Mouse (Mus musculus) liver, embryonic 15.5 days (tissue): ENCODE results near the gene Grin2b. TPM values are rescaled to one million over a fixed set of nuclear protein-coding genes. Genes with fewer than 3 reads are reported as not detected.

Experiments used
- ATAC-seq: fragments of 200-750 bp; cut with Nextera tagmentation; 2 replicates; pipeline ENCODE4 v1.8.0; 2017; ENCODE audit warnings: moderate number of reproducible peaks, mild to moderate bottlenecking, moderate library complexity; ENCODE audit not compliant: insufficient read depth
- H3K27ac ChIP-seq: fragments of 300-500 bp; sonication (generic); replicated peaks from 2 replicates; pipeline ENCODE4 v1.5.1; 2015; ENCODE audit warnings: mild to moderate bottlenecking, inconsistent platforms
- H3K27me3 ChIP-seq: fragments of 300-500 bp; sonication (generic); 2 replicates; pipeline ENCODE4 v1.6.1; 2015; ENCODE audit warnings: mild to moderate bottlenecking, inconsistent platforms
- H3K36me3 ChIP-seq: fragments of 300-500 bp; sonication (generic); replicated peaks from 2 replicates; pipeline ENCODE4 v1.6.1; 2015; ENCODE audit warnings: moderate library complexity, mild to moderate bottlenecking, inconsistent platforms
- H3K4me1 ChIP-seq: fragments of 300-500 bp; sonication (generic); replicated peaks from 2 replicates; pipeline ENCODE4 v1.6.1; 2015; ENCODE audit warnings: inconsistent platforms
- H3K4me2 ChIP-seq: fragments of 300-500 bp; sonication (generic); 2 replicates; pipeline ENCODE4 v1.6.1; 2015; ENCODE audit warnings: moderate library complexity, mild to moderate bottlenecking, inconsistent platforms
- H3K4me3 ChIP-seq: fragments of 300-500 bp; sonication (generic); replicated peaks from 2 replicates; pipeline ENCODE4 v1.5.1; 2015; ENCODE audit warnings: mild to moderate bottlenecking, inconsistent platforms
- H3K9ac ChIP-seq: fragments of 300-500 bp; sonication (generic); 2 replicates; pipeline ENCODE4 v1.6.1; 2015; ENCODE audit warnings: moderate library complexity, mild to moderate bottlenecking, inconsistent platforms
- H3K9me3 ChIP-seq: fragments of 300-500 bp; sonication (generic); replicated peaks from 2 replicates; pipeline ENCODE4 v1.6.1; 2016; ENCODE audit warnings: inconsistent platforms
- WGBS: fragments of 180-500 bp; shearing (Covaris S2); methylation state at CpG from one replicate; pipeline ENCODE4 v1.1.7; 2015; ENCODE audit warnings: mixed read lengths; ENCODE audit not compliant: insufficient replicate concordance; 5-methylcytosine and 5-hydroxymethylcytosine counted together
- polyA plus RNA-seq: library from polyadenylated mRNA; unstranded; fragments of >200 nt; fragmentation: Nextera tagmentation; extraction: Ambion mirVana; gene quantifications from 2 replicates; pipeline ENCODE4 v1.2.1, GENCODE M21; 2015

The Grin2b gene
- polyA plus RNA-seq, 1 experiment from 2014 or later, result not detected

- H3K9ac ChIP-seq, result no peak overlapping the region
- H3K4me1 ChIP-seq, result no peaks in the 10 kb centered on the region
- 0 out of 2 replicates have a peak, but pooled peaks cover 3% of the 10 kb centered on the region for H3K27me3 ChIP-seq
- no peak overlapping the region for H3K4me3 ChIP-seq
- no peaks in the 10 kb centered on the region for H3K9me3 ChIP-seq
- H3K36me3 ChIP-seq, result no peaks in the 10 kb centered on the region
- no peak overlapping the region for H3K27ac ChIP-seq
- no peak overlapping the region for H3K4me2 ChIP-seq
- no peak for ATAC-seq
- WGBS, result 60% methylated on average over 9 of the region's 9 CpGs
These were observed 7.8 kb downstream of the Grin2b start for GRCm38 (mm10) chr6:136165443-136166077.

GRCm38 (mm10) chr6:136162090-136162489 is 11.2 kb downstream of the Grin2b start:
- Histone ChIP-seq H3K9ac (no peak overlapping the region), H3K36me3 (no peaks in the 10 kb centered on the region), H3K27ac (no peak overlapping the region), H3K4me2 (no peak overlapping the region), H3K9me3 (no peaks in the 10 kb centered on the region), H3K27me3 (no peaks in the 10 kb centered on the region), H3K4me1 (no peaks in the 10 kb centered on the region), H3K4me3 (no peak overlapping the region)
- ATAC-seq, result no peak
- WGBS, result 57% methylated on average over 11 of the region's 11 CpGs

GRCm38 (mm10) chr6:136153444-136153843 is 19.9 kb downstream of the Grin2b start:
- ATAC-seq, result no peak
- no peak overlapping the region for H3K4me3 ChIP-seq
- H3K27ac ChIP-seq, result no peak overlapping the region
- no peak overlapping the region for H3K4me2 ChIP-seq
- no peaks in the 10 kb centered on the region for H3K9me3 ChIP-seq
- no peaks in the 10 kb centered on the region for H3K4me1 ChIP-seq
- no peaks in the 10 kb centered on the region for H3K36me3 ChIP-seq
- H3K9ac ChIP-seq, result no peak overlapping the region
- H3K27me3 ChIP-seq, result no peaks in the 10 kb centered on the region
- 59% methylated on average over 9 of the region's 9 CpGs for WGBS

GRCm38 (mm10) chr6:136150064-136150463 is 23.2 kb downstream of the Grin2b start:
- no peak overlapping the region for H3K9ac ChIP-seq
- H3K4me2 ChIP-seq, result no peak overlapping the region
- no peaks in the 10 kb centered on the region for H3K4me1 ChIP-seq
- no peak overlapping the region for H3K27ac ChIP-seq
- no peaks in the 10 kb centered on the region for H3K27me3 ChIP-seq
- no peak overlapping the region for H3K4me3 ChIP-seq
- H3K9me3 ChIP-seq, result no peaks in the 10 kb centered on the region
- WGBS, result 48% methylated on average over 6 of the region's 6 CpGs
- ATAC-seq, result no peak
- H3K36me3 ChIP-seq, result no peaks in the 10 kb centered on the region

GRCm38 (mm10) chr6:136139967-136140366 is 33.3 kb downstream of the Grin2b start:
- Histone ChIP-seq H3K27me3 (no peaks in the 10 kb centered on the region), H3K9me3 (no peaks in the 10 kb centered on the region), H3K36me3 (no peaks in the 10 kb centered on the region), H3K4me2 (no peak overlapping the region), H3K4me3 (no peak overlapping the region), H3K4me1 (no peaks in the 10 kb centered on the region), H3K27ac (no peak overlapping the region), H3K9ac (no peak overlapping the region)
- WGBS, result 58% methylated on average over 6 of the region's 6 CpGs
- no peak for ATAC-seq

- H3K36me3 ChIP-seq, result no peaks in the 10 kb centered on the region
- 24% methylated on average over 10 of the region's 10 CpGs for WGBS
These were observed 42.9 kb downstream of the Grin2b start for GRCm38 (mm10) chr6:136130456-136130855.

GRCm38 (mm10) chr6:136122593-136122992 is 50.7 kb downstream of the Grin2b start:
- no peaks in the 10 kb centered on the region for H3K36me3 ChIP-seq
- H3K4me1 ChIP-seq, result no peaks in the 10 kb centered on the region
- H3K4me2 ChIP-seq, result no peak overlapping the region
- H3K27ac ChIP-seq, result no peak overlapping the region
- no peaks in the 10 kb centered on the region for H3K27me3 ChIP-seq
- no peak overlapping the region for H3K4me3 ChIP-seq
- WGBS, result 54% methylated on average over 3 of the region's 3 CpGs
- ATAC-seq, result no peak
- no peak overlapping the region for H3K9ac ChIP-seq
- H3K9me3 ChIP-seq, result no peaks in the 10 kb centered on the region

More at GRCm38 (mm10) chr6:136130456-136130855, 42.9 kb downstream of the Grin2b start:
- Histone ChIP-seq H3K27ac (no peak overlapping the region), H3K9ac (no peak overlapping the region), H3K27me3 (no peaks in the 10 kb centered on the region), H3K4me1 (no peaks in the 10 kb centered on the region), H3K9me3 (no peaks in the 10 kb centered on the region), H3K4me3 (no peak overlapping the region), H3K4me2 (no peak overlapping the region)
- ATAC-seq, result no peak

GRCm38 (mm10) chr6:136117390-136117789 is 55.9 kb downstream of the Grin2b start:
- Histone ChIP-seq H3K4me1 (no peaks in the 10 kb centered on the region), H3K9me3 (no peaks in the 10 kb centered on the region), H3K9ac (no peak overlapping the region), H3K4me2 (no peak overlapping the region), H3K27me3 (no peaks in the 10 kb centered on the region), H3K4me3 (no peak overlapping the region), H3K36me3 (no peaks in the 10 kb centered on the region), H3K27ac (no peak overlapping the region)
- 52% methylated on average over 3 of the region's 3 CpGs for WGBS
- no peak for ATAC-seq

- no peaks in the 10 kb centered on the region for H3K9me3 ChIP-seq
- no peaks in the 10 kb centered on the region for H3K4me1 ChIP-seq
- no peak overlapping the region for H3K9ac ChIP-seq
- no peak overlapping the region for H3K27ac ChIP-seq
- ATAC-seq, result no peak
- H3K4me2 ChIP-seq, result no peak overlapping the region
- H3K4me3 ChIP-seq, result no peak overlapping the region
- no peaks in the 10 kb centered on the region for H3K36me3 ChIP-seq
- WGBS, result 49% methylated on average over 6 of the region's 6 CpGs
- no peaks in the 10 kb centered on the region for H3K27me3 ChIP-seq
These were observed 59.5 kb downstream of the Grin2b start for GRCm38 (mm10) chr6:136113639-136114410.

- ATAC-seq, result no peak
- no peak overlapping the region for H3K4me2 ChIP-seq
- no peaks in the 10 kb centered on the region for H3K9me3 ChIP-seq
- no peaks in the 10 kb centered on the region for H3K4me1 ChIP-seq
- no peaks in the 10 kb centered on the region for H3K27me3 ChIP-seq
- WGBS, result 68% methylated on average over 6 of the region's 6 CpGs
- no peak overlapping the region for H3K9ac ChIP-seq
- no peaks in the 10 kb centered on the region for H3K36me3 ChIP-seq
- no peak overlapping the region for H3K27ac ChIP-seq
- no peak overlapping the region for H3K4me3 ChIP-seq
These were observed 64.1 kb downstream of the Grin2b start for GRCm38 (mm10) chr6:136109172-136109571.

GRCm38 (mm10) chr6:136108466-136108865 is 64.8 kb downstream of the Grin2b start:
- 65% methylated on average over 3 of the region's 3 CpGs for WGBS
- no peak for ATAC-seq
- no peak overlapping the region for H3K4me2 ChIP-seq

More at GRCm38 (mm10) chr6:136108466-136108865, 64.8 kb downstream of the Grin2b start:
- Histone ChIP-seq H3K4me1 (no peaks in the 10 kb centered on the region), H3K27me3 (no peaks in the 10 kb centered on the region), H3K9me3 (no peaks in the 10 kb centered on the region), H3K27ac (no peak overlapping the region), H3K36me3 (no peaks in the 10 kb centered on the region), H3K9ac (no peak overlapping the region), H3K4me3 (no peak overlapping the region)
